Mouse (Mus musculus): ENCODE results near the gene Prpf40b.
"Not testable (repeated sequence)": the region's sequence is repeated elsewhere in the genome, so short reads cannot be mapped to it uniquely, and the experiment has no call there.

GRCm38 (mm10) chr15:99253175-99253479 lies 41.8 kb upstream of the Prpf40b start:
- TF ChIP-seq CTCF, EP300 (IDR thresholded peaks at IDR 0.05): not testable (repeated sequence)
